Mouse (Mus musculus) spleen, adult 2 months (tissue): ENCODE measurements around the gene Polrmt. TPM values are rescaled to one million over a fixed set of nuclear protein-coding genes. Genes with fewer than 3 reads are reported as not detected.

ENCODE experiments used
- DNase-seq, 2 experiments: peaks; one replicate each; pipeline versions ENCODE4 v3.0.0 to v3.0.0-alpha.2; 2012 to 2021; ENCODE audit warnings: low spot score in 2 of 2, low read depth in 1 of 2
- H3K27ac ChIP-seq: fragments of 200-500 bp; 2 replicates; pipeline ENCODE4 v1.5.1; 2012; ENCODE audit warnings: low read length, inconsistent platforms; ENCODE audit not compliant: insufficient read depth
- H3K27me3 ChIP-seq: fragments of 200-500 bp; 2 replicates; pipeline ENCODE4 v1.6.1; 2012; ENCODE audit warnings: mild to moderate bottlenecking, moderate library complexity, low read length, inconsistent platforms; ENCODE audit not compliant: control insufficient read depth, insufficient read depth
- H3K36me3 ChIP-seq: fragments of 200-500 bp; 2 replicates; pipeline ENCODE4 v1.6.1; 2012; ENCODE audit warnings: mild to moderate bottlenecking, low read length, inconsistent platforms; ENCODE audit not compliant: control insufficient read depth, insufficient read depth
- H3K4me1 ChIP-seq: fragments of 200-500 bp; 2 replicates; pipeline ENCODE4 v1.6.1; 2011; ENCODE audit warnings: inconsistent platforms; ENCODE audit not compliant: control insufficient read depth, insufficient read depth, insufficient read length
- H3K4me3 ChIP-seq: fragments of 200-500 bp; 2 replicates; pipeline ENCODE4 v1.5.1; 2011; ENCODE audit warnings: mild to moderate bottlenecking, inconsistent platforms; ENCODE audit not compliant: insufficient read depth, insufficient read length; ENCODE audit errors: extremely low read depth
- CTCF ChIP-seq: fragments of 200-500 bp; IDR thresholded peaks from 2 replicates; pipeline ENCODE4 v1.5.1; 2011; ENCODE audit warnings: mild to moderate bottlenecking, inconsistent platforms; ENCODE audit not compliant: insufficient read depth, insufficient read length, insufficient replicate concordance; ENCODE audit errors: extremely low read depth
- POLR2A ChIP-seq: fragments of 200-500 bp; IDR thresholded peaks from 2 replicates; pipeline ENCODE4 v1.6.1; 2011; ENCODE audit warnings: low read depth, low read length, inconsistent platforms
- WGBS: fragments of 180-500 bp; shearing (Covaris S2); methylation state at CpG from one replicate; pipeline ENCODE4 v1.1.7; 2018; 5-methylcytosine and 5-hydroxymethylcytosine counted together
- polyA plus RNA-seq: library from polyadenylated mRNA; depleted of rRNA; stranded (reverse); fragments of >200 nt; gene quantifications from 2 replicates; pipeline ENCODE4 v1.2.3, GENCODE M21; 2012

The Polrmt gene
- polyA plus RNA-seq, 1 experiment, result 62.5 TPM

GRCm38 (mm10) chr10:79743650-79744365, 2.6 kb downstream of the Polrmt start:
- TF ChIP-seq CTCF, result no peak
- TF ChIP-seq POLR2A, result no peak
- Histone ChIP-seq H3K4me1 (peaks cover 3% of the 10 kb centered on the region), H3K27me3 (no peaks in the 10 kb centered on the region), H3K4me3 (no peak overlapping the region), H3K36me3 (peaks cover 34% of the 10 kb centered on the region), H3K27ac (no peak overlapping the region)
- DNase-seq, result no peak
- WGBS, result 91% methylated on average over 15 of the region's 15 CpGs

GRCm38 (mm10) chr10:79743161-79743560, 3.2 kb downstream of the Polrmt start:
- H3K4me1 ChIP-seq, result peaks cover 3% of the 10 kb centered on the region
- no peaks in the 10 kb centered on the region for H3K27me3 ChIP-seq
- no peak overlapping the region for H3K27ac ChIP-seq
- 86% methylated on average over 11 of the region's 11 CpGs for WGBS
- H3K4me3 ChIP-seq, result no peak overlapping the region
- no peak for DNase-seq
- TF ChIP-seq CTCF (no peak), POLR2A (no peak)
- peaks cover 37% of the 10 kb centered on the region for H3K36me3 ChIP-seq

GRCm38 (mm10) chr10:79740863-79741262, 5.5 kb downstream of the Polrmt start:
- peaks cover 59% of the 10 kb centered on the region for H3K36me3 ChIP-seq
- 92% methylated on average over 11 of the region's 11 CpGs for WGBS
- TF ChIP-seq CTCF (no peak), POLR2A (no peak)

GRCm38 (mm10) chr10:79739234-79739633, 7.1 kb downstream of the Polrmt start:
- H3K27me3 ChIP-seq, result no peaks in the 10 kb centered on the region
- TF ChIP-seq POLR2A, result no peak
- TF ChIP-seq CTCF, result no peak
- WGBS, result 95% methylated on average over 28 of the region's 28 CpGs
- no peak overlapping the region for H3K27ac ChIP-seq
- no peak overlapping the region for H3K4me3 ChIP-seq
- peaks cover 69% of the 10 kb centered on the region for H3K36me3 ChIP-seq
- no peaks in the 10 kb centered on the region for H3K4me1 ChIP-seq
- DNase-seq, result no peak

More at GRCm38 (mm10) chr10:79740863-79741262, 5.5 kb downstream of the Polrmt start:
- DNase-seq, result no peak
- Histone ChIP-seq H3K27ac (no peak overlapping the region), H3K27me3 (no peaks in the 10 kb centered on the region), H3K4me3 (no peak overlapping the region), H3K4me1 (no peaks in the 10 kb centered on the region)

- DNase-seq, result no peak
- Histone ChIP-seq H3K27ac (no peak overlapping the region), H3K4me3 (no peak overlapping the region), H3K36me3 (peaks cover 70% of the 10 kb centered on the region), H3K27me3 (no peaks in the 10 kb centered on the region), H3K4me1 (no peaks in the 10 kb centered on the region)
- 95% methylated on average over 10 of the region's 10 CpGs for WGBS
- peak; percentile 40; the same call in 1 of the 2 replicates for TF ChIP-seq CTCF
- TF ChIP-seq POLR2A, result no peak
Measured at GRCm38 (mm10) chr10:79738259-79738658, 8.1 kb downstream of the Polrmt start.

- Histone ChIP-seq H3K27ac (no peak overlapping the region), H3K36me3 (peaks cover 65% of the 10 kb centered on the region), H3K4me3 (no peak overlapping the region), H3K4me1 (no peaks in the 10 kb centered on the region), H3K27me3 (no peaks in the 10 kb centered on the region)
- TF ChIP-seq POLR2A (no peak), CTCF (no peak)
- DNase-seq, result no peak
- WGBS, result 92% methylated on average over 14 of the region's 14 CpGs
Measured at GRCm38 (mm10) chr10:79736706-79737105, 9.7 kb downstream of the Polrmt start.

- no peak overlapping the region for H3K4me3 ChIP-seq
- no peak for DNase-seq
- H3K36me3 ChIP-seq, result peaks cover 54% of the 10 kb centered on the region
- no peak for TF ChIP-seq CTCF
- no peak for TF ChIP-seq POLR2A
- no peaks in the 10 kb centered on the region for H3K27me3 ChIP-seq
- H3K27ac ChIP-seq, result no peak overlapping the region
- 89% methylated on average over 51 of the region's 52 CpGs for WGBS
- no peaks in the 10 kb centered on the region for H3K4me1 ChIP-seq
Measured at GRCm38 (mm10) chr10:79735361-79735760, 11.0 kb downstream of the Polrmt start.
